17 mouse cellular contexts compared by ENCODE assay signal in the genomic region with DNA sequence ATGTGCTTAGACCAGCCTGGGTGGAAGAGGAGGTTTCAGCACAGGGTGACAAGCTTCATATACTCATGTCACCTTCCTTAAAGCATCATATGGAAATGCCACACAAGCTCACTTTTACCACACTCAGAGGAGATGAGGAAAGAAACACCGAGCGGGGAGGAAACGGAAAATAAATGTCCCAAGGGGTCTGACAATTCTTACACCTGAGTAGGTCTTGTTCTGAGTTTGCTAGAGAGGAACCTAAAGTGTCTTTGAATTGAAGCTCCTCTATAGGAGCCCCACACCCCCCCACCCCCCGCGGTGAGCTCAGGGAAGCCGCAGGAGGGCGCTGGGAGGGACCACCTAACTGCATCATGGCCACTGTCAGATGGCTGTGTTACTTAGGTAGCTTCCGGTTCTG.
DNase-seq lines count a peak whose midpoint lies in the region; TF ChIP-seq lines count a peak whose summit lies in the region.
"Had no signal": no experiment of that assay in that cellular context is flagged by ENCODE, and none has a peak within 500 bp of the region (broad histone marks: within the 10 kb centered on the region; RNA-seq: fewer than 3 reads in every experiment).

No protein-coding gene starts in this region.

- DNase-seq in spleen, adult 12 weeks (ENCODE audit: low spot score), result peak; percentile 26
- no peak for DNase-seq in spleen, postnatal 4 days (ENCODE audit: low spot score in 2 of 2)
- DNase-seq in CH12.LX (ENCODE audit: extremely low read depth) (peak; percentile 69), ZHBTc4 (ENCODE audit: low read depth, low spot score) (peak; percentile 55)
- no peak for DNase-seq in ovary, adult 18-20 months (ENCODE audit: low spot score)
- no peak for DNase-seq in cerebellum, postnatal 10 days
- DNase-seq: adrenal gland, adult 2 months; adrenal gland, postnatal 25 days; cerebellum, adult 18-20 months; cerebellum, adult 9-11 months; gastrocnemius, postnatal 36 days; heart, postnatal 4 days had no signal

- peak; percentile 64; the same call in 1 of the 2 replicates for TF ChIP-seq EP300 in CH12.LX (IDR thresholded peaks at IDR 0.05; ENCODE audit: low read length)

- peaks cover 10% of the 10 kb centered on the region for H3K9me3 ChIP-seq in CH12.LX (replicated peaks; ENCODE audit: low read length)
- H3K9me3 ChIP-seq: embryonic facial prominence, embryonic 12.5 days; forebrain, embryonic 15.5 days; heart, embryonic 12.5 days; hindbrain, embryonic 12.5 days had no signal

- no peak for TF ChIP-seq POLR2A in CH12.LX (IDR thresholded peaks at IDR 0.05; ENCODE audit: low read depth, low read length)

- H3K27me3 ChIP-seq in CH12.LX (replicated peaks), result no peaks in the 10 kb centered on the region
- H3K27me3 ChIP-seq: embryonic facial prominence, embryonic 12.5 days; forebrain, embryonic 15.5 days; heart, embryonic 12.5 days; hindbrain, embryonic 12.5 days; Patski had no signal

- no peak for TF ChIP-seq RAD21 in CH12.LX (IDR thresholded peaks at IDR 0.05; ENCODE audit: low read depth, low read length)

- no peak overlapping the region for H3K9ac ChIP-seq in CH12.LX (ENCODE audit: insufficient read depth, low read depth)
- H3K9ac ChIP-seq: embryonic facial prominence, embryonic 12.5 days; forebrain, embryonic 15.5 days; heart, embryonic 12.5 days; hindbrain, embryonic 12.5 days had no signal

- H3K36me3 ChIP-seq in CH12.LX (replicated peaks in 1 of 2; ENCODE audit: control insufficient read depth in 1 of 2, insufficient read depth in 1 of 2, low read length in 1 of 2), result no peaks in the 10 kb centered on the region
- H3K36me3 ChIP-seq: embryonic facial prominence, embryonic 12.5 days; forebrain, embryonic 15.5 days; heart, embryonic 12.5 days; hindbrain, embryonic 12.5 days had no signal

- peaks cover 0 to 12% of the 10 kb centered on the region in 2 experiments; a peak in 2 of 4 replicates for H3K4me1 ChIP-seq in CH12.LX (ENCODE audit: control insufficient read depth in 1 of 2, insufficient read depth in 2 of 2)
- H3K4me1 ChIP-seq: embryonic facial prominence, embryonic 12.5 days; forebrain, embryonic 15.5 days; hindbrain, embryonic 12.5 days had no signal

- no peak overlapping the region for H3K4me2 ChIP-seq in CH12.LX (ENCODE audit: insufficient read depth, low read depth, poor library complexity, severe bottlenecking)
- H3K4me2 ChIP-seq: embryonic facial prominence, embryonic 12.5 days; forebrain, embryonic 15.5 days; hindbrain, embryonic 12.5 days had no signal

- no peaks in the 10 kb centered on the region for H3K79me2 ChIP-seq in CH12.LX (replicated peaks; ENCODE audit: control insufficient read depth, extremely low read depth, insufficient read depth, poor library complexity, severe bottlenecking)

- dilution Hi-C loops in CH12.LX (cut with MboI; ENCODE audit: extremely low pct_ligation_motif_present, extremely low pct_unique_long_range_greater_than_20kb, low sequenced_read_pairs), result no loop called here

- H3K4me3 ChIP-seq in CH12.LX (replicated peaks in 1 of 3; ENCODE audit: low read depth in 2 of 3, low read length in 2 of 3, poor library complexity in 1 of 3), result no peak overlapping the region
- H3K4me3 ChIP-seq: embryonic facial prominence, embryonic 12.5 days; forebrain, embryonic 15.5 days; heart, embryonic 12.5 days; hindbrain, embryonic 12.5 days had no signal

- in situ Hi-C loops in CH12.LX (cut with MboI; ENCODE audit: low pct_ligation_motif_present, low pct_unique_long_range_greater_than_20kb, low sequenced_read_pairs), result no loop called here

- no peak for TF ChIP-seq CTCF in CH12.LX (conservative IDR thresholded peaks at IDR 0.05 in 1 of 2, IDR thresholded peaks at IDR 0.05 in 1 of 2; ENCODE audit: low read depth in 2 of 2, low read length in 2 of 2)

- H3K27ac ChIP-seq in CH12.LX (ENCODE audit: insufficient read depth, low read depth), result no peak overlapping the region
- H3K27ac ChIP-seq: embryonic facial prominence, embryonic 12.5 days; forebrain, embryonic 15.5 days; hindbrain, embryonic 12.5 days had no signal

TF ChIP-seq in CH12.LX, 34 proteins besides CTCF, POLR2A, EP300 and RAD21:
- no peak for TF ChIP-seq BHLHE40 (IDR thresholded peaks at IDR 0.05; ENCODE audit: low read depth, low read length)
- TF ChIP-seq IRF4 (IDR thresholded peaks at IDR 0.05; ENCODE audit: low read depth, low read length), result peak; percentile 29; the same call in 1 of the 2 replicates

Comparison
In these comparisons a context has a peak if more than half of its experiments do, and no peak if none do; other contexts are left out.
1. DNase-seq: peak in spleen, adult 12 weeks (single experiment), CH12.LX (single experiment) and ZHBTc4 (single experiment); none in spleen, postnatal 4 days (0 of 2), ovary, adult 18-20 months (single experiment) and cerebellum, postnatal 10 days (0 of 2).